Mouse (Mus musculus): ENCODE measurements around the gene Mtcl1. TPM values are rescaled to one million over a fixed set of nuclear protein-coding genes. Genes with fewer than 3 reads are reported as not detected.

Mtcl1 gene
- polyA plus RNA-seq, 1 experiment from 2014 or later, result 26.4 TPM

DNA sequence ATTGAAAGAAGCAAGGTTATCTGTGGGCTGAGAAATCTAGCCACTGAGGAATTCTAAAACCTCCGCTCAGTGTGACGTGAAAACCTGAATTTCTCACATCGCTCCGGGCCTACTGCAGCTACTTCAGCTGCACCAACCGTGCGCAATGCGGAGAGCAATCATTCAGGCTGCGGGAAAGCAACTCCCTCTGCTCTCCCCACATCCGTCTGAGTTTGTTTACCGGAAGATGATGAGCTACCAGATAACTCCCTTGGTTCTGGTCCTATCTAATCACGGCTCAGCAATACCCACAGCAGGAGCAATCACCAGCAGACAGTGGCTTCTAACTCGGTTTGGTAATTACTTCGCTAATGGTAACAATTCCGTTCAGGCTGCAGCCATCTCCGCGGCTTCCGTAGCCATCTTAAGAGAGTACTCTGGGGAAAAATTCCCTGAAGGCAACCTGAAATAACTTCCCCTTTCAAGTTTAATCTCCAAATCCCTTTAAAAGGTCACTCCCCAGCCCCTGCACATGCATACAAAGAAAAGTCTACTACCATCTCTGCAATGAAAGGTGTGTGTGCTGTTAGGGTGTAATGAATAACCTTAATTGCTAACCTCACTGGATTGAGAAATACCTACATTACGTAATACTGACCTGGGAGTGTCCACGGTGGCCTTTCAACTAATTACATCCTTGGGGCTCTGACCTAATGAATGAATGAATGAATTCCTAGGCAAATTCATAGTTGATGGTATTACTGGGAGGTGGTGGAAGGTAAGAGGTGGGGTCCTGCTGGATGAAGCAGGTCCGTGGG lies 96.5 kb downstream of the Mtcl1 start:
- no peak overlapping the region for H3K9ac ChIP-seq
- H3K4me1 ChIP-seq (replicated peaks), result peaks cover 35% of the 10 kb centered on the region
- H3K27ac ChIP-seq (replicated peaks), result peak overlapping the region; percentile 57
- H3K36me3 ChIP-seq, result peaks cover 65% of the 10 kb centered on the region
- H3K27me3 ChIP-seq, result no peaks in the 10 kb centered on the region
- H3K9me3 ChIP-seq, result no peaks in the 10 kb centered on the region
- 0 out of 2 replicates have a peak overlapping the region, but pooled peaks have one; percentile 3 for H3K4me2 ChIP-seq
- no peak overlapping the region for H3K4me3 ChIP-seq
- peak; percentile 49; the same call in 1 of the 2 replicates for ATAC-seq (ENCODE audit: low read depth)
- 58% methylated on average over 20 of the region's 20 CpGs for WGBS

DNA sequence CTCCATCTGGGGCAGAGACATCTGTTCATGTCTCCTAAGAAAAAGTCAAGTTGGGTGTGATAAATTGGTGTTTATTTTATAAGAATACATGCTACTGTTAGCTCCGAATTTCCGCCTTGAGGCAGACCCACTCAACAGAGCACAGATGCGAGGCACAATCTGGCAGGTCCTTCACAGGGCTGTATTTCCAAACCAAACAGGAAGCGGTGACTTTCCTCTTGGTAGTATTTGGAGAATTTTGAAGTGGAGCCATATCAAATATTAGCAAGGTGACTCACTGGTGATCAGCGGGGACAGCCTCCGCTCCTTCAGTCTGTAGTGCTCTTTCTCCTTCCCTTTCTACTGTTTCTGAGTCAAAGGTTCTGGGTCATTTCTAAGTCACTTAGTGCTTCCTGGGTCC lies 97.3 kb downstream of the Mtcl1 start:
- Histone ChIP-seq H3K36me3 (peaks cover 63% of the 10 kb centered on the region), H3K4me2 (no peak overlapping the region), H3K27ac (replicated peaks) (peak overlapping the region; percentile 57), H3K9ac (no peak overlapping the region), H3K9me3 (no peaks in the 10 kb centered on the region), H3K4me3 (no peak overlapping the region), H3K27me3 (no peaks in the 10 kb centered on the region), H3K4me1 (replicated peaks) (peaks cover 32% of the 10 kb centered on the region)
- WGBS, result 78% methylated on average over 6 of the region's 6 CpGs
- ATAC-seq (ENCODE audit: low read depth), result no peak

DNA sequence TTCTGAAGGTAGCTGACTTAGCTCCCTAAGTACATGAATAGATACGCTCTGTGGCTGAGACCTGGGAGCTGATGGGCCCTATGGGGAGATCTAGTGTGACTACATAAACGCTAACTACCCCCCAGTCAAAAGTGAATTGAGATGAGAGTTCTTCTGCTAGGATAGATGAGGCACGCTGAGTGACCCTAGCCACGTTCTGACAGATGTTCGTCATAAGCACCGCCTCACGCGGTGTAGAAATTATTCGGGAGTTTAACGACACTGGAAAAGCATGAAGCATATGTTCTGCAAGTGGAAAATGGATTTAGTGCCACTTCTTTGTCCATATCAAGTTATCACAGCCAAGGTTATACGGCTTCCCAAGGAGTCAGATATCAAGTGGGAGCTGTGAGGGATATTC lies 98.9 kb downstream of the Mtcl1 start:
- Histone ChIP-seq H3K9me3 (no peaks in the 10 kb centered on the region), H3K9ac (no peak overlapping the region), H3K36me3 (peaks cover 66% of the 10 kb centered on the region), H3K27ac (replicated peaks) (peak overlapping the region; percentile 47; the same call in 1 of the 2 replicates), H3K4me3 (no peak overlapping the region), H3K4me1 (replicated peaks) (peaks cover 36% of the 10 kb centered on the region), H3K27me3 (no peaks in the 10 kb centered on the region), H3K4me2 (no peak overlapping the region)
- WGBS, result 81% methylated on average over 11 of the region's 11 CpGs
- no peak for ATAC-seq (ENCODE audit: low read depth)

DNA sequence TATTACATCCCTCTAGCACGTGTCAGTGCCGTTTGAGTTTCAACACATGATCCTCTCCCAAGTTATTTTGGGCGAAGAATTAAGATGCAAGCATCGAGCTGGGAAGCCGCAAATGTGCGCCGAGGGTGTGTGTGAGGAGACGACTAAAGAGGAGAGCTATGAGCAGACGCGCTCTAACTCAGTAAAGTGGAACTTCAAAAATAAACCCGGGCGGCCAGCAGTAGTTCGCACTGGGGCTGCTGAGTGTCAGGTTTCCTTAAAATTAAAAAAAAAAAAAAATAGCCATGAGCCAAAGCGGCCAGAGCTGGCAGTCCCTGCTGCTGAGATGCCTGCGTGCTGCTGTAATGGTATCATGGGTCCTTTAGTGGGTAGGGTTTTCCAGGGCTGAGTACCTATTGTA lies 99.4 kb downstream of the Mtcl1 start:
- H3K36me3 ChIP-seq, result peaks cover 65% of the 10 kb centered on the region

DNA sequence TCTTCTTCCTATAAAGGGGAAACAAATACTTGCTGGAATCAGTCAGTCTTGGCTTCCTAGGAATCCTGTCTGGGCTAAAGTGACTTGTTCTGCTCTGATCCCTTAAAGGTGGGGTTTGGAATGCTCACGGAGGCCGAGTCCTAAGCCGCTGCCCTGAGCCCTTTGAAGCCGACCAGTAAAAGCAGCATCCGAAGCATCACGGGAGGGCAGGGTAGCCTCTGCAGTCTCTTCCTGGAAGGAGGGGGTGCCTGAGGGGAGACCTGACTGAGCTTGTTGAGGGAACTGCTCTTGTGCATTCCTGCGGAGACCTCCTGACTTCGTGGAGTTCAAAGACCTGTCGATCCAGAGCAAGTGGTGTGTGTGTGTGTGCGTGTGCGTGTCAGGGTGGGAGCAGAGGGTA lies 103.2 kb downstream of the Mtcl1 start:
- Histone ChIP-seq H3K4me3 (no peak overlapping the region), H3K9me3 (no peaks in the 10 kb centered on the region), H3K4me2 (no peak overlapping the region), H3K4me1 (replicated peaks) (peaks cover 19% of the 10 kb centered on the region), H3K36me3 (peaks cover 72% of the 10 kb centered on the region), H3K27ac (replicated peaks) (no peak overlapping the region), H3K27me3 (no peaks in the 10 kb centered on the region), H3K9ac (no peak overlapping the region)
- no peak for ATAC-seq (ENCODE audit: low read depth)
- 82% methylated on average over 11 of the region's 11 CpGs for WGBS

More for the DNA sequence above, 99.4 kb downstream of the Mtcl1 start:
- Histone ChIP-seq H3K4me2 (no peak overlapping the region), H3K9me3 (no peaks in the 10 kb centered on the region), H3K27me3 (no peaks in the 10 kb centered on the region), H3K27ac (replicated peaks) (no peak overlapping the region), H3K4me1 (replicated peaks) (peaks cover 36% of the 10 kb centered on the region), H3K4me3 (no peak overlapping the region), H3K9ac (no peak overlapping the region)
- 83% methylated on average over 15 of the region's 15 CpGs for WGBS
- no peak for ATAC-seq (ENCODE audit: low read depth)

DNA sequence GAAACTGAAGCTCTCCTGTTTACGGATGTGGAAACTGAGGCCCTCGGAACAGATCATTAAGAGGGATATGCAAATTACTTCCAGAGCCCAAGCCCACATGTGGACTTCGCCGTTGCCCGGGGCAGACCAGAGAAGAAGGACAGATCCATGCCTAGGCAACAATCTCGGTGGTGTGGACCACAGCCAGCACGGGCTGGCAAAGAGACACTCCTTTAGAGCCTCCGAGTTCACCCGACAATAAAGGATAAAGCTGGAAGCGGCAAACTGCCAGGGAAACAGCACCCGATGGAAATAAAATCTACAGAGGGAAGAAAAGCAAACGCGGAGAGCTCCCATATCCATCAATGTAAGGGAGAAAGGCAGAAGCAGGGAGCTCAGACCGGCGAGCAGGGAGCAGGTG lies 103.9 kb downstream of the Mtcl1 start:
- Histone ChIP-seq H3K4me1 (replicated peaks) (peaks cover 14% of the 10 kb centered on the region), H3K9me3 (no peaks in the 10 kb centered on the region), H3K4me2 (no peak overlapping the region), H3K9ac (no peak overlapping the region), H3K27me3 (no peaks in the 10 kb centered on the region), H3K36me3 (peaks cover 69% of the 10 kb centered on the region), H3K4me3 (no peak overlapping the region), H3K27ac (replicated peaks) (no peak overlapping the region; the same call in 1 of the 2 replicates)
- peak; percentile 41; the same call in 1 of the 2 replicates for ATAC-seq (ENCODE audit: low read depth)
- WGBS, result 71% methylated on average over 15 of the region's 15 CpGs

DNA sequence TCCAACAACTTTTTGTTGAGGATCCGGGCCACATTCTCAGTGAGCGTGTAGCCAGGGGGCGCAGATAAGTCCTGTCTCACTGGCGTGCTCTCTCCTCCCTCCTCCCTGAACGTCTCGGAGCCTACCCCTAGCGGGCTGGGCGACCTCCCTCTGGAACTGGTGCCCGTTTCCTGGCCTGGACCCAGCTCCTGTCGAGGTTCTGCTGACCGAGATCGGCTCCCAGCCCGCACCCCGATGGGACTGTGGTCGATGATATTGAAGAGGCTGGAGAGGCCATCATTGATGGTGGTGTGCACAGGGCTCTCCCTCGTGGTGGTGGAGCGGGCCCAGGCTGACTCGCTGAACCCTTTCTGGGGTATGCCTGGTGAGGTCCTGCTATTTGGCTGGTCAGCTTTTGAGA lies 106.6 kb downstream of the Mtcl1 start:
- Histone ChIP-seq H3K36me3 (peaks cover 80% of the 10 kb centered on the region), H3K4me2 (no peak overlapping the region), H3K4me3 (no peak overlapping the region), H3K9me3 (no peaks in the 10 kb centered on the region), H3K4me1 (replicated peaks) (peaks cover 8% of the 10 kb centered on the region), H3K9ac (no peak overlapping the region), H3K27me3 (no peaks in the 10 kb centered on the region), H3K27ac (replicated peaks) (no peak overlapping the region)
- ATAC-seq (ENCODE audit: low read depth), result no peak
- 95% methylated on average over 18 of the region's 18 CpGs for WGBS

DNA sequence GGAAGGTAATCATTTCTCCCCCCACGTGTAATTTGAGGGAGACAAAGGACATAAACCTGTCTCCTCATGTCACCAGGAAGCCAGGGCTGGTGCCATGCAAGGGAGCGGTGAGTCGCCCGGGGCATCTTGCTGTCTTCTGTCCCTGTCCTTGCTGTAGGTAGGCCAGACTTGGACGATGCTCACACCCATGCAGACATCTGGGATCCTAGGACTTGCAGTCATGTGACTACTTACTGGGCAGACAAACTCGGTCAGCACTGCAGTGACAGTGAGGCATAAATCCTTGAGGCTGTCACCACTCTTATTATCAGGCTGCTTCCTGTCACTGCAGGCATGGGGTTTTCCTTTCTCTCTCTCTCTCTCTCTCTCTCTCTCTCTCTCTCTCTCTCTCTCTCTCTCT lies 107.9 kb downstream of the Mtcl1 start:
- peaks cover 81% of the 10 kb centered on the region for H3K36me3 ChIP-seq
- no peak for ATAC-seq (ENCODE audit: low read depth)
- WGBS, result 77% methylated on average over 6 of the region's 6 CpGs
- H3K4me1 ChIP-seq (replicated peaks), result peaks cover 8% of the 10 kb centered on the region
- no peaks in the 10 kb centered on the region for H3K9me3 ChIP-seq
- H3K4me2 ChIP-seq, result no peak overlapping the region
- H3K27me3 ChIP-seq, result no peaks in the 10 kb centered on the region
- no peak overlapping the region for H3K27ac ChIP-seq (replicated peaks)
- no peak overlapping the region for H3K9ac ChIP-seq
- H3K4me3 ChIP-seq, result no peak overlapping the region

DNA sequence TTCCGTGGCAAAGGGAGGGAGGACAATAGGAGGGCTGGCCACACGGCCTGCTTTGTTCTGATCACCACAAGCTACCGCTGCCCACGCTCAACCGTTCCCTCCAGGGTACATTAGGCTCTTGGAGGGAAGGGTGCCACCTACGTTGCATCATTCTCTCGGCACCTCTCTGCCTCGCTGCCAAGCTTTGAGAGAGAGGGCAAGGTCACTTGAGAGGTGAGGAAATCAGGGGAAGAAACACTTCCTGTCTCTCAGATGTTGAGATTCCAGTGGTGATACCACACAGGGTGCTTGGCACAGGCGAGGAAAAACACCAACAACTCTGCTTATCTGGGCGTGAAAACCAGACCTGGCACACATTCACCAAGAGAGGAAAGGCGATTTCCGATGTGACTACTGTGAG lies 108.8 kb downstream of the Mtcl1 start:
- H3K36me3 ChIP-seq, result peaks cover 80% of the 10 kb centered on the region
- H3K4me1 ChIP-seq (replicated peaks), result no peaks in the 10 kb centered on the region
- H3K4me3 ChIP-seq, result no peak overlapping the region
- H3K9me3 ChIP-seq, result no peaks in the 10 kb centered on the region
- ATAC-seq (ENCODE audit: low read depth), result no peak
- no peak overlapping the region for H3K4me2 ChIP-seq
- H3K27me3 ChIP-seq, result no peaks in the 10 kb centered on the region
- no peak overlapping the region for H3K27ac ChIP-seq (replicated peaks)
- H3K9ac ChIP-seq, result no peak overlapping the region
- 87% methylated on average over 12 of the region's 12 CpGs for WGBS

DNA sequence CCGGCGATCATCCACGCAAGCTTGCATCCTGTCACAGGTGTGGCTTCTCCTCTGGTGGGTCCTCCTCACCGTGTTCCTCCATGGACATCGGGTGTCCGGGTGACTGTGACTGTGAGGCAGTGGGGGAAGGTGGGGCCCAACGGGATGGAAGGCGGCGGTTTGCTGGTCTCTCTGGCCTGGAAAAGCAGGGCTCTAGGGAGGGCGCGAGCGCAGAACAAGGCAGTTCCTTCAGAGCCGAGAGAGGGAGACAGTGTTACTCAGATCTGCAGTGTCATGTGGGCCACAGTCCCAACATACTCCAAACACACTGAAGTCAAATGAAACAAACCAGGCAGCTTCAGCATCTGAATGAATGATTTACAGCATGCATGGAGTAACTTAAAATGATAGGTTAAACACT lies 111.6 kb downstream of the Mtcl1 start:
- H3K36me3 ChIP-seq, result peaks cover 52% of the 10 kb centered on the region
- no peaks in the 10 kb centered on the region for H3K27me3 ChIP-seq
- H3K27ac ChIP-seq (replicated peaks), result no peak overlapping the region
- no peak for ATAC-seq (ENCODE audit: low read depth)
- H3K4me2 ChIP-seq, result no peak overlapping the region
- H3K9ac ChIP-seq, result no peak overlapping the region
- H3K4me3 ChIP-seq, result no peak overlapping the region
- peaks cover 7% of the 10 kb centered on the region for H3K4me1 ChIP-seq (replicated peaks)
- WGBS, result 93% methylated on average over 13 of the region's 13 CpGs
- H3K9me3 ChIP-seq, result no peaks in the 10 kb centered on the region

DNA sequence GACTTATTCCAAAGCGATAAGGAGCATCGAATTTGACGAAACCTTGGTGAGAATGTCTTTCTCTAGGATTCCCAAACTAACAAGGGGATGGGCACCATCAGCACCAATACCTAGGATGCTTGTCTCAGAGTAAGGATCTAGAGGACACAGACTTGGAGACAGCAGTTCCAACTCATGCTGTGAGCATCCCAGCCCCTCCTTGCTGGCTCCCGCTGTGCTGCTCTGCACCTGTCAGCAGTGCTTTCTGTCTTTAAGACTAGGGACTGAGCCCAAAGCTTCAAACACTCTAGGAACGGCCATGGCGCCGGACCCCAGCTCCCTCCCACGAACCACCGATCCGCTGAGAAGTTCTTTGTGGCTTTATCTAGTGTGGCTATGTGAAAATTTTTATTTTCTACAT lies 114.0 kb downstream of the Mtcl1 start:
- Histone ChIP-seq H3K9me3 (no peaks in the 10 kb centered on the region), H3K27me3 (no peaks in the 10 kb centered on the region), H3K9ac (no peak overlapping the region), H3K36me3 (peaks cover 31% of the 10 kb centered on the region), H3K27ac (replicated peaks) (no peak overlapping the region), H3K4me3 (no peak overlapping the region), H3K4me2 (no peak overlapping the region), H3K4me1 (replicated peaks) (peaks cover 7% of the 10 kb centered on the region)
- ATAC-seq (ENCODE audit: low read depth), result no peak
- 91% methylated on average over 10 of the region's 10 CpGs for WGBS

DNA sequence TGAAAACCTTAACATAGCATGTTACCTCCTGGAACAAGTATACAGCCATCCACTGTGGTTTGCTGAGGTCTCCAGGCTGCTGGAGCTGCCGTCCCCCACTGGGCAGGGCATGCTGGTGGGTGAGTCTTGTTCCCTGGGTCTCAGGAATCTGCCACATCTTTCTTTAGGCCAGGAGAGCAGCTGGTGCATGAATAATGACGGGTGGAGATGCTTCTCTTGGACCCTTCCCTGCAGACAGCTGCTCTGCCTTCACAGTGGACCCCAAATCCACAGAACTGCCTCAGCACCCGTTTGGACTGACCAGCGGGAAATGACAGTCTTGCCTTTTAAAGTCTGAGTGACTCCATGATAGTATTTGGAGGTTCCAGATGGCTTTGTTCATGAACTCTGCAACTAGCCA lies 114.7 kb downstream of the Mtcl1 start:
- Histone ChIP-seq H3K4me2 (no peak overlapping the region), H3K27me3 (no peaks in the 10 kb centered on the region), H3K27ac (replicated peaks) (no peak overlapping the region), H3K4me1 (replicated peaks) (peaks cover 7% of the 10 kb centered on the region), H3K36me3 (peaks cover 26% of the 10 kb centered on the region), H3K9ac (no peak overlapping the region), H3K4me3 (no peak overlapping the region), H3K9me3 (no peaks in the 10 kb centered on the region)
- no peak for ATAC-seq (ENCODE audit: low read depth)
- WGBS, result 67% methylated on average over 4 of the region's 4 CpGs

DNA sequence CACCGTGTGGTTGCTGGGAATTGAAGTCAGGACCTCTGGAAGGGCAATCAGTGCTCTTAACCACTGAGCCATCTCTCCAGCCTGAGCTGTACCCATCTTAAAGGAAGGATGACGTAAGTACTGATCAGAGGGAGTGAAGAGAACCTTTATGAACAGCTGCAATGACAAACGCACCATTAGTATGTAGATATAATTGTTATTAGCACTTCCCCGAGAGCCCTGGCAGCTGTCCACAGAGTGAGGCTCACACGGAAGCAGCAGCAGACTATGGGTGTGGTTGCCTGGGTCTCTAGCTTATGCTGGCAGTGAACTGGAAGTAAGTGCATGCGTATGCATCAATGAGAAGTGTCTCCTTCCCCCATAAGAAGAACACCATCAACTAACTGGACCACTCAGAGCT lies 118.3 kb downstream of the Mtcl1 start:
- 63% methylated on average over 6 of the region's 6 CpGs for WGBS
- Histone ChIP-seq H3K4me1 (replicated peaks) (peaks cover 8% of the 10 kb centered on the region), H3K4me2 (no peak overlapping the region), H3K27me3 (no peaks in the 10 kb centered on the region), H3K9ac (no peak overlapping the region), H3K4me3 (no peak overlapping the region), H3K27ac (replicated peaks) (no peak overlapping the region), H3K9me3 (no peaks in the 10 kb centered on the region), H3K36me3 (peaks cover 2% of the 10 kb centered on the region)
- no peak for ATAC-seq (ENCODE audit: low read depth)
